Mouse (Mus musculus): ENCODE results near the gene Synj2.
"Not testable (repeated sequence)": the region's sequence is repeated elsewhere in the genome, so short reads cannot be mapped to it uniquely, and the experiment has no call there.

Gene Synj2

DNA sequence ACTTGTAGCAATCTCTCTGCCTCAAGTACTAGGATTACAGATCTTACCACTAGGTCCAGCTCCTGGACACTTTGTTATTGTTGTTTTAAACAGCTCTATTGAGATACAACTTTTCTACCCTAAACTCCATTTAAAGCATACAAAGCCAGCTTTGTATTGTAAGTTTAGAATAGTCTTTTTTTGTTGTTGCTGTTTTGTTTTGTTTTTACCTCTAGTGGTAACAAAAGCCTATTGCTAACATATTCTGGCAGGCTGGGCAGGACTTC is 57.1 kb downstream of the Synj2 start:
- no peak for DNase-seq (ENCODE audit: low spot score in 2 of 2)

GRCm38 (mm10) chr17:5999039-5999543 is 58.0 kb downstream of the Synj2 start:
- DNase-seq (ENCODE audit: low spot score in 2 of 2): no peak

DNA sequence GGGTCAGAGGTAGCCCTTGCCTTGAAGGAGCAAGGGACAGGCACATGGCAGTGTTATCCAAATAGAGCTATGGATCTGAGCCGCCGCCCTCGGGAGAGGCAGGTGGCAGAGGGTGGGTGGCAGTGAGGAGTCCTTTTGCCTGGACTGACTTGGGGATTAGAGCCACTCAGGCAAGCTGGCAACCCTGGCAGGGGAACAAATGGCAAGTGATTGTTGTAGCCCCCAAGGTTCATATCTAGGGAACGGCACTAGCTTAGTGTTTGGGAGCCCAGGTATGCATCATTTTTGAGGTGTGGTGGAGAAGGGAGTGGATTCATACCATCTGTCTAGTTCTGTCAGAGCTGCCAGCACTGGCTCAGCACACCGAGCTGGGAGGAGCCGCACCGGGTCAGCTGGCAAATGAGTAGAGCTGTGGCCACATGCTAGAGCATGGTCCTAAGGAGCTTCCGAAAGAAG is 59.8 kb downstream of the Synj2 start:
- DNase-seq (ENCODE audit: low spot score in 2 of 2): no peak

GRCm38 (mm10) chr17:6001389-6001788 is 60.3 kb downstream of the Synj2 start:
- no peak for DNase-seq (ENCODE audit: low spot score in 2 of 2)

DNA sequence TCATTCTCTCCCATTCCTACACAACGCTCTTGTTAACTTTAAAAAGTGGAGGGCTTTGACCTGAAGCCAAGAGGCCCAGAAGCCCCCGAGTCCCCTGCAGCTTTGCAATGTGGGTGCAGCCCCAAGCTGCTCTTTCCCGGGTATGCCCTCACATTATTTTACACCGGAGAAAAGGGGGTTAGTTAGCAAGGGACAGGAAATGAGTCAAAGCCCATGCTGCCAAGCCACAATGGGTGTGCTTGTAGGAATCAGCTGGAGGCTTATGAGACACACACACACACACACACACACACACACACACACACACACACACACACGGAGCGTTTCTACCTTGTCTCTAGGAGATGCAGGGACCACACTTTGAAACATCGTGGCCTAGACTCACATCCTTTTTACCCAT is 60.8 kb downstream of the Synj2 start:
- no peak for DNase-seq (ENCODE audit: low spot score in 2 of 2)

GRCm38 (mm10) chr17:6002563-6002962 is 61.5 kb downstream of the Synj2 start:
- DNase-seq (ENCODE audit: low spot score in 2 of 2): no peak

DNA sequence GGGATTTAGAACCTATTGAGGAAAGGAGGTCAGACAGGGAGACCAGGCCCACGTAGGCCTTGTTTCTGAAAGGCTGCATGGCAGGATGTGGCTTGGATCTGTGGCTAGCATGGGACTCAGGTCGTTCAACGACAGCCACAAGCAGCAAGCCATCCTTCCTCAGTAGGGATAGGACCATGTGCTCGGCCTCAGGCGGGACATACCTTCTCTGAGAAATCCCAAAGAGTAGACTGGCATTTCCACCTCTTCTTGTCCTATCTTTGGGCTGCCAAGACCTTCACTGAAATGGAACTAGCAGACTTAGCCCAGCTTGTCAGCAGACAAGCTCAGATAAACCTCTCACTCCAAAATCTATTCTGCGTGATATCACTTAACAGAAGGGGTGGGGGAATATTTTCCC is 62.6 kb downstream of the Synj2 start:
- no peak for DNase-seq (ENCODE audit: low spot score in 2 of 2)

GRCm38 (mm10) chr17:6005246-6005637 is 64.2 kb downstream of the Synj2 start:
- DNase-seq (ENCODE audit: low spot score in 2 of 2): no peak

DNA sequence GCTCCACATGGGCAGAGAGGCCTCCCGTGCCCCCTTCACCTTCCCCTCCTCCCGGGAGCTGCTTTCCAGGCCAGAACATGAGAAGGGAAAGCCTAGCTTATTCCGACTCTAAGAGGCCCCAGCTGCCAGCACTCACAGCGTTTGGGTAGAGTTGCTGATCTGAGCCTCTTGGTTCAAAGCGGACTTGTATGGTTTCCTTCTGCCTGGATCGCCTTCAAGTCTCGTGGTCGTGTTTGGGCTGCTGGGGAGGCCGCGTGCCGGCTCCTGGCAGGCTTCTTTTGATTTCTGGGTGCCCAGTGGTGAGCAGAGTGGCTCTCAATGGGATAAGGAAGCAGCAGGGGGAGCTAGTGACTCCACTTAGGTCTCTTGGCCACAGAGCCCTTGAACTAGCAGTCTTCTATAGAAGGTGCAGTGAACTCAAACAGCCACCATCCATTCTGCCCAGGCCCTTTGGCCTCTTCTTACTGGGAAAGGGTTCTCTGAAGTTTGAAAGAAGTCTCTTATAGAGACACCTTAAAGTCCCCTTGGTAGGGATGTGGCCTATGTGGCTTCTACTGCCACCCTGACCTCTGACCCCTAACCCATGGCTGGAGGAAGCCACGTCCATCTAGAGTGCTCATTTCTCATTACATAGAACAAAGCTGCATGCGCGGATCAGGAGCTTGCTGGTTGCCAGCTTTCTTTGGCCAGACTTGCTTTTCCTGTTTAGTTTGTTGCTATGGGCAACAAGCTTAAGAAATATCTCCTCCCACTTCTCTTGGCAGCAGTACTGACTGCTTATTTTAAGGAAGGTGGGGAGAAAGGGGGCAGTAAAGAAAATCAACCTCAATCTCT is 64.8 kb downstream of the Synj2 start:
- DNase-seq (ENCODE audit: low spot score in 2 of 2): peak; percentile 61 to 62

- no peak for DNase-seq (ENCODE audit: low spot score in 2 of 2)
These were observed 66.2 kb downstream of the Synj2 start for GRCm38 (mm10) chr17:6007101-6007780.

GRCm38 (mm10) chr17:6007902-6008301 is 66.8 kb downstream of the Synj2 start:
- no peak for DNase-seq (ENCODE audit: low spot score in 2 of 2)

GRCm38 (mm10) chr17:6008590-6008989 is 67.5 kb downstream of the Synj2 start:
- DNase-seq (ENCODE audit: low spot score in 2 of 2): no peak

DNA sequence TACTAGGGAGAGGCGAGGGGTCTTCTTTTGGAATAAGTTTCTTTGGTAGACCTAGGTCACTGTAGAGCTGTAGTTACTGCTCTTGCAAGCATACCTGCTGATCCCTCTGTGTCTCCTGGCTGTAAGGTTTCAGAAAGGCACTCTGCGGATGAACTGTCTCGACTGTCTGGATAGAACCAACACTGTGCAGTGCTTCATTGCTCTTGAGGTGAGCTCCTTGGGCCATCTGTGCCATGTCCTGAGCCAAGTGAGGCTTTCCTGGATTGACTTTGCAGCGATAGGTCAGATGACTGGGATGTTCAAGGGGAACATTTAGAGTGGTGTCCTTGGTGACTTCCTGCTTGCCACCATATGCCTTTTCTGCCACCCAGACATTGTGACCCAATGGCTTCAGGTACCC is 68.5 kb downstream of the Synj2 start:
- DNase-seq (ENCODE audit: low spot score in 2 of 2): no peak

- DNase-seq (ENCODE audit: low spot score in 2 of 2): no peak
These were observed 72.0 kb downstream of the Synj2 start for GRCm38 (mm10) chr17:6013079-6013478.

DNA sequence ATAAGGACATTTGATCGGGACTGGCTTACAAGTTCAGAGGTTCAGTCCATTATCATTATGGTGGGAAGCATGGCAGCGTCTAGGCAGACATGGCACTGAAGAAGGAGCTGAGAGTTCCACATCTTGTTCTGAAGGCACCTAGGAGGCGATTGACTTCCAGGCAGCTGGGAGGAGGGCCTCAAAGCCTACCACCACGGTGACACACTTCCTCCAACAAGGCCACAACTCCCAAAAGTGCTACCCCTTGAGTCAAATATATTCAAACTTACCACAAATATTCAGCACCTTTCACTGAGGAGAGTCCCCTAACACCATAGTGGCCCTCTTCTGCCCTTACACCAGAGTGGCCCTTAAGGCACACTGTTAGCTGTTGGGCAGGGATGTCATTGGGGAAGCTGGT is 73.9 kb downstream of the Synj2 start:
- no peak for DNase-seq (ENCODE audit: low spot score in 2 of 2)

- DNase-seq (ENCODE audit: low spot score in 2 of 2): no peak
These were observed 75.2 kb downstream of the Synj2 start for GRCm38 (mm10) chr17:6016213-6016780.

DNA sequence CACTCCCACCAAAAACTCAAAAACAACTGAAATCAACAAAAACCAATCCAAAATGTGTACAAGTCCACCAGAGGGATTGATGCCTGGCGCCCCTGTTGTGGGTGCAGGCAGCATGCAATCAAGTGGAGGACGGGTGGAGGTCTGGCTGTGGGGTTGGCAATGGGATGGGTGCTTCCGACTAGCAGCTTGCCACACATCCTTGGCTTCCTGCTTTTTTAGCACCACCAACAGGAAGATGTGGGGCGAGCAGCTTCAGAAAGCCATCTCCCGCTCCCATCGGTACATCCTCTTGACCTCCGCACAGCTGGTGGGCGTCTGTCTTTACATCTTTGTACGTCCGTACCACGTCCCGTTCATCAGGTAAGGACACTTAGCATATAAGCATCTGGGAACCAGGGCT is 76.2 kb downstream of the Synj2 start:
- no peak for DNase-seq (ENCODE audit: low spot score in 2 of 2)

DNA sequence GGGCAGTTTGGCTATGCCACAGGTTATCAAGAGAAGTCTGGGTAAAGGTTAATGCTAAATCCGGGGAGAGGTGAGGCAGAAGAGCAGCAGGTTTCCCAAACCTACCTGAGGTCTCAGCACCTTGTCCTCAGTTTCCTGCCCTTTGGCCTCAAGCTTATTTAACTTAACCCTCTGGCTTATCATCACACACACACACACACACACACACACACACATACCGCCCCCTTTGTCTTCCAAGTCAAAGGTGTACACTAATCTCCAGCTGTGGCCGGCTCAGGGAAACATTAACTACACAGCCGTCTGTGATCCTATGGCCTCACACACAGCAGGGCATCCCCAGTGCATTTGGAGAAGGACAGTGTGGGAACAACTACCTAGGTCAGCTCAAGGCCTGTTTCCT is 77.3 kb downstream of the Synj2 start:
- no peak for DNase-seq (ENCODE audit: low spot score in 2 of 2)

DNA sequence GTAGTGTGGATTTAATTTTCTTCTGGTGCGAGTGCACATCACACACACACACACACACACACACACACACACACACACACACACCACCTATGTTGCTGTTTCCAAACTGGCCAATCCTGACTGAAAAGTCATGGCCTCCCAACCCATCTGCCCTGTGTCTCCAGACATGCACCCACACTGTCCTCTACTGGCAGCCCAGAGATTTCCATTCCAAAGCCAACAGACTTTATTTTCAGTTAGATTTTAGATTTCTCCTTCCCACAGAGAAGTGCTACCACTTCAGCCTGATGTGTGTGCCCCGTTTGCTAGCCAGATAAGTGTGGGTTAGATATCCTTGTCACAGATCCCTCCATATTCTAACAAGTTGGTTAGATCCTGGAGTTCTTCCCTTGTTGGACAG is 78.7 kb downstream of the Synj2 start:
- DNase-seq (ENCODE audit: low spot score in 2 of 2): no peak

DNA sequence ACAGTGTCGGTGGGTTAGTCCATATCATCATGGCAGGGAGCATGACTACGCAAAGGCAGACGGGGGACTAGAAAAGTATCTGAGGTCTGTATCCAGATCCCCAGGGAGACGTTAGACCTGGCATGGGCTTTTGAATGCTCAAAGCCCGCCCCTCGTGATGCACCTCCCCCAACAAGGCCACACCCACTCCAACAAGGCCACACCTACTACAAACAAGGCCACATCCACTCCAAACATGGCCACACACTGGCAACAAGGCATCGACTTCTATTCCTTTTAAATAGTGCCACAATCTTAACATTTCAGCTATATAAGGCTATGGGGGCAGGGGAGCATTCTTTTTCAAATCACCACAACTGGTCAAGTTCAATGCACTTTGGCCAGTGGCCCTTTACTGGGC is 79.6 kb downstream of the Synj2 start:
- no peak for DNase-seq (ENCODE audit: low spot score in 2 of 2)

GRCm38 (mm10) chr17:6021374-6021789 is 80.3 kb downstream of the Synj2 start:
- not testable (repeated sequence) for DNase-seq (ENCODE audit: low spot score in 2 of 2)

- DNase-seq (ENCODE audit: low spot score in 2 of 2): no peak
These were observed 84.8 kb downstream of the Synj2 start for GRCm38 (mm10) chr17:6025831-6026230.

DNA sequence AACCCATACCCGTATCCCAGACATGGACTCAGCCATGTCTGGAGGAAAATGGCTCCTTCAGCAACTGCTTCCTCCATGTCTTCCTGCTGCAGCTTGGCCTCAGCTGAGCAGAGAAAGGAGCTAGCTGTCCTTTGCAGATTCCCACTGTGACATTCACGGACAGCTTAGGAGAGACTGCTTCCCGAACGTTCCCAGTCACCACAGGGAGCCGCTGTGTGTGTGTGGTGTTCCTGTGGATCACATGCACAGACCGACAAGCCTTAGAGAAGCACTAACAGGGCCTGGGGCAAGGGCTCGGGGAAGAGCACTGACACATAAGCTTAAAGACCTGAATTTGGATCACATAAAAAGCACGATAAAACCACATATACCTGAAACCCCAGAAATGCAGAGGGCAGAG is 94.6 kb downstream of the Synj2 start:
- no peak for DNase-seq (ENCODE audit: low spot score in 2 of 2)
